Mouse (Mus musculus) liver, embryonic 14.5 days (tissue): ENCODE results near the gene Ston2. TPM values are rescaled to one million over a fixed set of nuclear protein-coding genes. Genes with fewer than 3 reads are reported as not detected.
"Not testable (repeated sequence)": the region's sequence is repeated elsewhere in the genome, so short reads cannot be mapped to it uniquely, and the experiment has no call there.

Experiments used
- ATAC-seq: fragments of 200-750 bp; cut with Nextera tagmentation; 2 replicates; pipeline ENCODE4 v1.8.0; 2017; ENCODE audit warnings: moderate number of reproducible peaks, mild to moderate bottlenecking, moderate library complexity; ENCODE audit not compliant: insufficient read depth
- DNase-seq, 3 experiments: peaks; one replicate each; pipeline ENCODE4 v3.0.0-alpha.2; 2012 to 2013; ENCODE audit warnings: low read depth in 3 of 3, low spot score in 3 of 3
- H3K27ac ChIP-seq: fragments of 300-500 bp; sonication (generic); 2 replicates; pipeline ENCODE4 v1.5.1; 2014; ENCODE audit warnings: moderate library complexity, mild to moderate bottlenecking, control low read depth, inconsistent platforms
- H3K27me3 ChIP-seq: fragments of 300-500 bp; sonication (generic); 2 replicates; pipeline ENCODE4 v1.6.1; 2014; ENCODE audit warnings: mild to moderate bottlenecking, low read length, moderate library complexity; ENCODE audit not compliant: control insufficient read depth, insufficient read depth
- H3K36me3 ChIP-seq: fragments of 300-500 bp; sonication (generic); replicated peaks from 2 replicates; pipeline ENCODE4 v1.6.1; 2014; ENCODE audit warnings: low read depth; ENCODE audit not compliant: control insufficient read depth, insufficient read depth
- H3K4me1 ChIP-seq, 2 experiments: fragments of 200-500 bp in 1 of 2; fragments of 300-500 bp in 1 of 2; sonication (generic) in 1 of 2; replicated peaks; 2 replicates each; pipeline ENCODE4 v1.6.1; 2012 to 2014; ENCODE audit warnings: antibody characterized with exemption in 1 of 2, inconsistent platforms in 1 of 2, low read length in 1 of 2; ENCODE audit not compliant: control insufficient read depth in 2 of 2, insufficient read depth in 2 of 2
- H3K4me2 ChIP-seq: fragments of 300-500 bp; sonication (generic); 2 replicates; pipeline ENCODE4 v1.6.1; 2014; ENCODE audit warnings: low read depth, mild to moderate bottlenecking, control low read depth, moderate library complexity
- H3K4me3 ChIP-seq, 2 experiments: fragments of 200-500 bp in 1 of 2; fragments of 300-500 bp in 1 of 2; sonication (generic) in 1 of 2; 2 replicates each; pipeline ENCODE4 v1.5.1; 2012 to 2014; ENCODE audit warnings: low read depth in 2 of 2, low read length in 2 of 2, mild to moderate bottlenecking in 2 of 2, control low read depth in 1 of 2, inconsistent platforms in 1 of 2, moderate library complexity in 1 of 2; ENCODE audit not compliant: insufficient read depth in 1 of 2
- H3K9ac ChIP-seq: fragments of 300-500 bp; sonication (generic); replicated peaks from 2 replicates; pipeline ENCODE4 v1.6.1; 2014; ENCODE audit warnings: mild to moderate bottlenecking, control low read depth, moderate library complexity
- H3K9me3 ChIP-seq: fragments of 300-500 bp; sonication (generic); 2 replicates; pipeline ENCODE4 v1.6.1; 2016; ENCODE audit warnings: low read length, mixed read lengths; ENCODE audit not compliant: control insufficient read depth
- CTCF ChIP-seq: IDR thresholded peaks from 2 replicates; pipeline ENCODE4 v1.5.1; 2016; ENCODE audit warnings: antibody characterized with exemption, low read depth, control low read depth
- EP300 ChIP-seq: IDR thresholded peaks from 2 replicates; pipeline ENCODE4 v1.6.1; 2016; ENCODE audit warnings: antibody characterized with exemption, low read depth
- WGBS: fragments of 180-500 bp; shearing (Covaris S2); extraction: QIAGEN DNeasy Blood & Tissue Kit; methylation state at CpG from one replicate; pipeline ENCODE4 v1.1.7; 2014; ENCODE audit not compliant: insufficient replicate concordance; 5-methylcytosine and 5-hydroxymethylcytosine counted together
- polyA plus RNA-seq, 2 experiments: library from polyadenylated mRNA; depleted of rRNA in 1 of 2; stranded (reverse) in 1 of 2; unstranded in 1 of 2; fragments of >200 nt; fragmentation: Nextera tagmentation in 1 of 2; extraction: Ambion mirVana in 1 of 2; gene quantifications; 2 replicates each; pipeline versions ENCODE4 v1.2.1 to v1.2.3; 2012 to 2014

Ston2 gene
- polyA plus RNA-seq, 2 experiments, result 15.4 to 26.6 TPM

DNA sequence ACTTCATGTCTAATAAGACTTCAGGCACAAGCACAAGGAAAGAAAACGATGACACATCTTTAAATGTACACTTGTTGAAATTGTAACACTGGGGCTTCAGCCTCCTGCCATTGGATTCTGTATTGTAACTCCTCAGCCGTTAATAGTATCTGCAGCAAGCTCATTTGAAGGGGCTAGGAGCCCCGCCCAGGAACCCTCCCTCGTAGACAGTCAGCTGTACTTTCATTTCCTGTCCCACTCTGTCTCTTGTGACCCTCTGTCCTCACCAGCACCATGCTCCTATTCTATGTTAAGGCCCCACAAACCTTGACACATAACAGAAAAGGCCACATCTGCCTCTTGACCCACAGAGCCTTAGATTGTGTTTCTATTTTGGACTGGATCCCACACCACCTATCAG is 3.6 kb upstream of the Ston2 start:
- Histone ChIP-seq H3K4me2 (no peak overlapping the region), H3K9me3 (no peaks in the 10 kb centered on the region), H3K9ac (no peak overlapping the region), H3K4me3 (no peak overlapping the region), H3K27me3 (no peaks in the 10 kb centered on the region), H3K4me1 (no peaks in the 10 kb centered on the region), H3K36me3 (no peaks in the 10 kb centered on the region), H3K27ac (no peak overlapping the region)
- ATAC-seq, result no peak
- TF ChIP-seq EP300, result no peak
- TF ChIP-seq CTCF, result no peak
- WGBS, result 27% methylated on average over 4 of the region's 4 CpGs
- DNase-seq, result no peak

DNA sequence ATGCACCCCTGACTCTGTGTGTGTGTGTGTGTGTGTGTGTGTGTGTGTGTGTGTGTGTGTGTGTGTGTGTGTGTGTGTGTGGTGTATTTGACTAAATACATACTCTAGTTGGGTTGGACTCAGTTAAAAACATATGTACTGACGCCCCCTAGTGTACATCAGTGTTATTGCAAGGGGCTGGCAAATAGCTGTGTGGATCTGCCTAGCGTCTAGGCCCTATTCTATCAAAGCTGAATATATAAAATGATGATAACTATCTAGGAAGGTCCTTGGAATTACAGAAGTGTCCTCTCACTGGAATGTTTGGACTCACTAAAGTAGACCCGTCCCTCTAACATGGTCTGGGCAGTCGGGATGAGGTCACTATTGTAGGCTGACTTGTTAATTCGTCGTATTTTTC is 1.6 kb upstream of the Ston2 start:
- Histone ChIP-seq H3K27me3 (no peaks in the 10 kb centered on the region; the same call in 1 of the 2 replicates), H3K4me2 (no peak overlapping the region), H3K4me3 (no peak overlapping the region), H3K36me3 (no peaks in the 10 kb centered on the region), H3K9ac (no peak overlapping the region), H3K4me1 (no peaks in the 10 kb centered on the region), H3K9me3 (no peaks in the 10 kb centered on the region), H3K27ac (no peak overlapping the region)
- DNase-seq (peak; percentile 33 to 43 (median 41)), ATAC-seq (peak; percentile 51)
- peak; percentile 84 for TF ChIP-seq CTCF
- TF ChIP-seq EP300, result no peak
- 40% methylated on average over 6 of the region's 6 CpGs for WGBS

DNA sequence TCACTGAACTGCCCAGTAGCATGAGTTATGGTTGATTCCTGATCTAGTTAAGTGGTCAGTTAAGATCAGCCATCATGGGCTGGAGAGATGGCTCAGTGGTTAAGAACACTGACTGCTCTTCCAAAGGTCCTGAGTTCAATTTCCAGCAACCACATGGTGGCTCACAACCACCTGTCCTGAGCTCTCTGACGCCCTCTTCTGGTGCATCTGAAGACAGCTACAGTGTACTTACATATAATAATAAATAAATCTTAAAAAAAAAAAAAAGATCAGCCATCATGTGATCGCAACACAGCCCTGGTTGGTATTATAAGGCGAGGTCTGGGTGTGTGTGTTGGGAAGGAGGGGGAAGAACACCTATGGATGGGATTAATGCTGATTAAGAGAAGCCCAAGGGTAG is 259 bp upstream of the Ston2 start:
- H3K4me2 ChIP-seq, H3K4me3 ChIP-seq, H3K9ac ChIP-seq, H3K4me1 ChIP-seq, ATAC-seq, H3K27ac ChIP-seq, H3K9me3 ChIP-seq, H3K27me3 ChIP-seq, H3K36me3 ChIP-seq, DNase-seq: not testable (repeated sequence)
- WGBS, result 51% methylated on average over 3 of the region's 3 CpGs
- TF ChIP-seq CTCF, result peak; percentile 48; the same call in 1 of the 2 replicates

DNA sequence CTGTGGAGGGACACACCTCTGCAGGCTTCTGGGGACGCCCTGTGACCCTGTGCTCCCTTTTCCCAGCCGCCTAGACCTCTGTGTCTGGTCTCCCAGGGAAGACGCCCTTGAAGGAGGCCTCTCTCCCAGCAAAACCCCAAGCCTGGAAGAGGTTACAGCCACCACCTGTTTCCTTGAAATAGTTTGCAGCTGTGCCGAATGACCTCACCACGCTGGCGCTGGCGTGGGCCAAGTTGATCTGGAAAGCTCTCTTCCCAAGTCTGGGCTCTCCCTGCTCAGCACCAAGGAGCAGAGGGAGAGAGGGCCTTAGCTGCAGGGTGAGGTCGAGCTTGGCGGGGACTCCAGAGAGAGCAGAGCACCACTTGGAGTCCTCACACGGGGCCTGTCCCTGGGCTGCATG is 1.8 kb downstream of the Ston2 start:
- no peaks in the 10 kb centered on the region; the same call in 1 of the 2 replicates for H3K27me3 ChIP-seq
- DNase-seq, result no peak
- H3K4me2 ChIP-seq, result no peak overlapping the region
- H3K9ac ChIP-seq, result no peak overlapping the region
- no peaks in the 10 kb centered on the region for H3K36me3 ChIP-seq
- H3K9me3 ChIP-seq, result no peaks in the 10 kb centered on the region
- no peak overlapping the region for H3K4me3 ChIP-seq
- 45% methylated on average over 10 of the region's 10 CpGs for WGBS
- H3K27ac ChIP-seq, result no peak overlapping the region
- no peak for ATAC-seq
- no peaks in the 10 kb centered on the region for H3K4me1 ChIP-seq
- no peak for TF ChIP-seq EP300
- TF ChIP-seq CTCF, result no peak

DNA sequence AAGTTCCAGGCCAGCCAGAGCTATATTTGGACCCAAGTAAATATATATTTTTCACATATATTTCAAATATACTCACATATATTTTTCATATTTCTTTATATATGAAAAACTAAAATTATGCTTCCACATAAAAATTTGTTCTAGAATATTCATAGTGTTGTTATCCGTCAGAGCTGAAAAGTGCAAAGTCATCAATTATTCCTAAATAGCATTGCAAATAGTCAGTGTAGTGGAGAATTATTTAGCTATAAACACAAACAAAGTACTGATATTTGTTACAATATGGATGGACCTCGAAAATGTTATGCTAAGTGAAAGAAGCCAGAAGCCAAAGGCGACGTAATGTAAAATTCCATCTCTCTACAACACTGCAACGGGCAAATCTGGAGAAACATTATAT is 6.8 kb downstream of the Ston2 start:
- Histone ChIP-seq H3K4me3 (no peak overlapping the region), H3K27ac (no peak overlapping the region), H3K4me2 (no peak overlapping the region), H3K9me3 (no peaks in the 10 kb centered on the region), H3K4me1 (peaks cover 0 to 4% of the 10 kb centered on the region in 2 experiments; a peak in 1 of 4 replicates), H3K36me3 (no peaks in the 10 kb centered on the region), H3K27me3 (no peaks in the 10 kb centered on the region; the same call in 1 of the 2 replicates), H3K9ac (no peak overlapping the region)
- ATAC-seq, result no peak
- no peak for TF ChIP-seq CTCF
- no peak for TF ChIP-seq EP300
- WGBS, result 76% methylated on average over 5 of the region's 5 CpGs
- DNase-seq, result no peak
